Mouse (Mus musculus): Measurements from ENCODE around the gene Tmem80.

GRCm38 (mm10) chr7:141304537-141304936, 23.0 kb upstream of the Tmem80 start:
- TF ChIP-seq CTCF (conservative IDR thresholded peaks at IDR 0.05; ENCODE audit: low read length) (no peak), NANOG (IDR thresholded peaks at IDR 0.05; ENCODE audit: borderline replicate concordance, low read length) (no peak), POU5F1 (IDR thresholded peaks at IDR 0.05; ENCODE audit: borderline replicate concordance, low read length) (no peak)

Data from E14TG2a.4 (cell line).